Mouse (Mus musculus): ENCODE data around the gene Slc30a9. TPM values are rescaled to one million over a fixed set of nuclear protein-coding genes. Genes with fewer than 3 reads are reported as not detected.

Slc30a9 gene
- polyA plus RNA-seq, 1 experiment from 2014 or later: 149 TPM

DNA sequence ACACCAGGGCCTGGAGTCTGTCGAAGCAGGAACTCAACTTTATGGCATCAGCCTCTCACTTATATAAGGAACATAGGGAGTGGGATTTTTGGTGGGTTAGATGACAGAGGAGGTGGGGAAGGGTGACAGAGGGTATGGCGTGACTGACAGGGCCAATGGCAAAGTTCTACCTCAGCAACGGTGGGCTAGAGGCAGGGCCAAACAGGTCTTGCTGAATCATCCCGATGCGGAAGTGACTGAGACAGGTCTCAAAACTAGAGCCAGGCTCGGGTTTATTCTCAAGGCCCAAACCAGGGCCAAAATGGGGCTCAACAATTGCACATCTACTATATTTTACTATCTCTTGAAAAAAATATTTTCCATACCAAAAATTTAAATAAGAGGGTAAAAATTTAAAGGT is 34.1 kb downstream of the Slc30a9 start:
- Histone ChIP-seq H3K4me2 (replicated peaks) (no peak overlapping the region), H3K27ac (replicated peaks) (no peak overlapping the region), H3K9ac (replicated peaks) (no peak overlapping the region), H3K9me3 (no peaks in the 10 kb centered on the region), H3K4me3 (no peak overlapping the region), H3K36me3 (peaks cover 37% of the 10 kb centered on the region), H3K27me3 (no peaks in the 10 kb centered on the region), H3K4me1 (no peaks in the 10 kb centered on the region)
- 92% methylated on average over 6 of the region's 6 CpGs for WGBS
- ATAC-seq (ENCODE audit: low FRiP score, low read depth): no peak

DNA sequence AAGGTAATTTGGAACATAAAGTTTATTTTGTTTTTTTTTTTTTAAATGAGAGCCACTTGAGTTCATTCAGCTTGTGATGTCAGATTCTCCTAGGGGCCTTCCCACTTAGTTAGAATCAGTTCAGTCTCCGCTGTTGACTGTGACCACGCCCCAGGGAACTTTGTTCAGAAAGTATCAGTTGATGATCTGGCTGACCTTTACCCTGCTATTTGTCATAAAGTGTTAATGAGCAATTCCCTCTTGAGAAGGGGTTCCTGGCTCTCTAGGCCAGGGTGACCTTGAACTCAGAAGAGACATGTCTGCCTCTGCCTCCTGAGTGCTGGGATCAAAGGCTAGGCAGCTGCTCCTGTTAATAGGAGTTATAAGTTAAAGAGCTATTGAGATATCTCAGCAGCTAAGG is 40.3 kb downstream of the Slc30a9 start:
- Histone ChIP-seq H3K27me3 (no peaks in the 10 kb centered on the region), H3K4me2 (replicated peaks) (no peak overlapping the region), H3K27ac (replicated peaks) (no peak overlapping the region), H3K4me3 (no peak overlapping the region), H3K9ac (replicated peaks) (no peak overlapping the region), H3K4me1 (no peaks in the 10 kb centered on the region), H3K36me3 (peaks cover 78% of the 10 kb centered on the region), H3K9me3 (no peaks in the 10 kb centered on the region)
- no peak for ATAC-seq (ENCODE audit: low FRiP score, low read depth)
- 99% methylated on average over 2 of the region's 2 CpGs for WGBS

DNA sequence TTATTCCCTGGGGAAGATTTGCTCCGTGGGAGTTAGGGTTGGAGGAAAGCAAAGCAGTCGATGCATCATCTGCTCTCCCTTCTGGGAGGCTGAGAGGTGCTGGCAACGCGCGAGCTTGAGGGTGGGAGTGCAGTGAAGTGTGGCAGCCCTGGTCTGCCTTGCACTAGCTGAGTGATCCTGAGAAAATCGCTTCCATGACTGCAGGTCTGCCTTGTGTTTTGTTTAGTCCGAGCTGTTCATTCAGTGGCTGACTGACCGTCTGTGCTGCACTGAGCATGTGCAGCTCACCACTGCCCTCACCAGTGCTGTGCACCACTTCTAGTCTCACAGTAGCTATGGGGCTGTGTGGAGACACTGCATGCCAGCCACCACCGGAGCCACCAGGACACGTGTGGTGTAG is 42.2 kb downstream of the Slc30a9 start:
- no peak overlapping the region for H3K4me3 ChIP-seq
- H3K27me3 ChIP-seq: no peaks in the 10 kb centered on the region
- no peaks in the 10 kb centered on the region for H3K4me1 ChIP-seq
- H3K4me2 ChIP-seq (replicated peaks): no peak overlapping the region
- H3K9me3 ChIP-seq: no peaks in the 10 kb centered on the region
- no peak for ATAC-seq (ENCODE audit: low FRiP score, low read depth)
- WGBS: 72% methylated on average over 10 of the region's 10 CpGs
- no peak overlapping the region for H3K9ac ChIP-seq (replicated peaks)
- H3K36me3 ChIP-seq: peaks cover 72% of the 10 kb centered on the region
- no peak overlapping the region for H3K27ac ChIP-seq (replicated peaks)

DNA sequence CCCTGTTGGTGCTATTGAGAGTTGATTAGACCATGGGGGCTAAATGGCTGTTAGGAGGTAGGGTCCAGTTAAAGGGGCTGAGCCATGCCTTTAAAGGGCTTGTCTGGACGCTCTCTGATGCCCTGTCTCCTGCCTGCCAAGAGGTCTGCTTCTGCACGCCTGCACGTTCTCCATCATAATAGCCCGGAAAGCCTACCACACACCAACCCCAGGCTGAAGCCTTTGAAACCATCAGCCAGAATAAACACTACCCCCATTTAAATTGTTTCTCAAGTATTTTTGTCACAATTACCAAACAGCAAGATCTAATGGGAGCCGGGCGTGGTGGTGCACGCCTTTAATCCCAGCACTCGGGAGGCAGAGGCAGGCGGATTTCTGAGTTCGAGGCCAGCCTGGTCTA is 55.6 kb downstream of the Slc30a9 start:
- Histone ChIP-seq H3K9me3 (no peaks in the 10 kb centered on the region), H3K4me3 (no peak overlapping the region), H3K36me3 (no peaks in the 10 kb centered on the region), H3K27ac (replicated peaks) (no peak overlapping the region), H3K4me2 (replicated peaks) (no peak overlapping the region), H3K9ac (replicated peaks) (no peak overlapping the region), H3K4me1 (no peaks in the 10 kb centered on the region), H3K27me3 (no peaks in the 10 kb centered on the region)
- 91% methylated on average over 10 of the region's 10 CpGs for WGBS
- no peak for ATAC-seq (ENCODE audit: low FRiP score, low read depth)

DNA sequence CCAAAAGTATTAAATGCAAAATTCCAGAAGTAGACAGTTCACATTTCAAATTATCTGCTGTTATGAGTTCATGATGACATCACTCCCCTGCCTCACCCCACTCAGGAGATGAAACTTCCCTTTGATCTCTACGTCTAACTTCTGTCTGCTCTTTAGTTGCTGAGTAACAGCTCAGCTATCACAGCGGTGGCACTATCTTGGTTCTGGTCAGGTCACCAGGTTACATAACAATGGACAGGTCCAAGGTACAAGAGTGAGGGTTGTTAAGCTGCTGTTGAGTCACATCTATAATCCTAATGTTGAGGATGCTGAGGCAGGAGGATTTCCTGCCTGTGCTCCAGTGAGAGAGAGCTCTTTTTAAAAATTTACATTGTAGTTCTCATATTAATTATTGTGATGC is 56.2 kb downstream of the Slc30a9 start:
- WGBS: 79% methylated on average over 2 of the region's 2 CpGs
- no peaks in the 10 kb centered on the region for H3K27me3 ChIP-seq
- H3K36me3 ChIP-seq: no peaks in the 10 kb centered on the region
- H3K9me3 ChIP-seq: no peaks in the 10 kb centered on the region
- H3K4me3 ChIP-seq: no peak overlapping the region
- H3K4me2 ChIP-seq (replicated peaks): no peak overlapping the region
- no peaks in the 10 kb centered on the region for H3K4me1 ChIP-seq
- no peak overlapping the region for H3K9ac ChIP-seq (replicated peaks)
- no peak overlapping the region for H3K27ac ChIP-seq (replicated peaks)
- ATAC-seq (ENCODE audit: low FRiP score, low read depth): no peak

DNA sequence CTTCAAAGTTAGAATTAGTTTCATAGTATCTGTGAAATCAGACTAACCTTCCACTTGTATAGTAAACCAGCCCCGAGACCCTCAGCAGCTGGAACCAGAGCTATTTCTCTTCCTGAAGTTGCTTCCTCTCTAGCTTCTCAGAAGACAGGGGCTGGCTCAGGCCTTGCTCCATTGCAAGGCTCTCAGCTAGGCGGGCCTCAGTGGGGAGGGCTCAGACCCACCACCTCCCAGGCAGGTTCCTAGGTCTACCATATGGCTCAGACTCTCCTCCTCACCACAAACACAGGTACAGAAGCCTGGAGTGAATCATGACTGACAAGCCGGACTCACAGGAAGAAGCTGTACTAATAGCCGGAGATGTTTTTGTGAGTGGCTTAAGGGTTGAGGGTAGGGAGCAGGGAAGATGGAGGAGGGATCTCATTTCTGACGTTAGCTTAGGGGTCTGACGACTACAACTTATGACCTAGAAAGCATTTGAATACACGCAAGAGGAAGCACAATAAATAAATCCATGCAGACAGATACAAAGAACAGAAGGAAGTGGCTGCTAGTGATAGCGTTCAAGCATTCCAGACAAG is 70.4 kb downstream of the Slc30a9 start:
- Histone ChIP-seq H3K27ac (replicated peaks) (no peak overlapping the region), H3K27me3 (no peaks in the 10 kb centered on the region), H3K9me3 (no peaks in the 10 kb centered on the region), H3K4me3 (no peak overlapping the region), H3K36me3 (no peaks in the 10 kb centered on the region), H3K4me1 (no peaks in the 10 kb centered on the region), H3K4me2 (replicated peaks) (no peak overlapping the region), H3K9ac (replicated peaks) (no peak overlapping the region)
- 85% methylated on average over 8 of the region's 8 CpGs for WGBS
- ATAC-seq (ENCODE audit: low FRiP score, low read depth): no peak

DNA sequence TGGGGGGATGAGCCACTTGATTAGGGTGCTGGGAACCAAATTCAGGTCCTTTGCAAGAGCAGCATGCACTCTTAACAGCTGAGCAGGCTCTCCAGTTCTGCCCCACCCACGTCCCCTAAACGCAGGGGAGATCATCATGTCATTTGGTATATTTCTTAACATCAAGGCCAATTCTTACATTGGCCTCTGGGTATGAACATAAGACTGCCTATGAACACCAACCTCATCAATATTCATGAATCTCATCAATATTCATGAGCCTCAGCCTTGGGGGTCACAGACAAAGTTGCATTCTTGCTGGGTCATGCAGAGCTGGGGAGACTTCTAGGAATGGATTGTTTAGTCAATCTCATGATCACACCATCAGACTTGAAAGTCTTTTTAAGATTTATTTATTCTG is 74.9 kb downstream of the Slc30a9 start:
- ATAC-seq (ENCODE audit: low FRiP score, low read depth): peak; percentile 63
- Histone ChIP-seq H3K4me3 (no peak overlapping the region), H3K9ac (replicated peaks) (no peak overlapping the region), H3K4me1 (no peaks in the 10 kb centered on the region), H3K36me3 (no peaks in the 10 kb centered on the region), H3K27me3 (no peaks in the 10 kb centered on the region), H3K9me3 (no peaks in the 10 kb centered on the region), H3K4me2 (replicated peaks) (no peak overlapping the region), H3K27ac (replicated peaks) (no peak overlapping the region)
- WGBS: 78% methylated on average over 2 of the region's 2 CpGs

DNA sequence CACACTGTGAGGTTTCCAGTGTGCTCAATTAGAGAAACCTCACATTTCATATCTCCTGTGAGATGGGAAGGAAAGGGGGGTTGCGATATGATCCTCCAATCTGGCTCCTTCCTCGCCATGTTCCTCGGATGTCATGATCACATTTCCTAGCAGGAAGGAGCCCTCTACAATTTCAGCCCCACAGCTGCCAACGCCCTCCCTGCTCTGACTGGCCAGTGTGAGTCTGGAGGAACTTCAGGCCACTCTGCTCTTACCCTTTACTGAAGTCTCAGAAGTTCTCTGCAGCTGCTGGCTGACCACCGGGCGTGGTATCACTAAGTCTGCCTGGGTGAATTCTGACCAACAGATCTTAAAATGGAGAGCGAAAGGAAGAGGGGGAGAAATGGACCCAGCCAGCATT is 75.8 kb downstream of the Slc30a9 start:
- ATAC-seq (ENCODE audit: low FRiP score, low read depth): no peak

DNA sequence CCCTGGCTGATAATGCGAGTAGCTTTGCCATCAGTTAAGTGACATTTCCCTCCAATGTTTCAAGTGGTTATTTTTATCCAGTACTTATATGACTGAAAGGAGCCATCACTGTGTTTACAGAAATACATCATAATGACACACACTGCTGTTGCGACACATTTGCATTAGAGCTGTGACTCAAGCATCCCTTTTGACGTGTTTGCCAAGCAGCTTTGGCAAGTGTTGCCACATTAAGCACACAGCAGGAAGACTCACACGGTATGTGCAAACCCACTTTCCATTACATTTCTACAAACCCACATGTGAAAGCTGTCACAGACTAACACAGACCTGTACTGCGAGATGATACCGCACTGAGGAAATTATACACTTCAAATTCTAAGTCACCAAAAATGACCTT is 87.2 kb downstream of the Slc30a9 start:
- H3K36me3 ChIP-seq: peaks cover 8% of the 10 kb centered on the region; the same call in 1 of the 2 replicates
- H3K4me1 ChIP-seq: no peaks in the 10 kb centered on the region
- H3K27ac ChIP-seq (replicated peaks): no peak overlapping the region
- no peak overlapping the region for H3K4me2 ChIP-seq (replicated peaks)
- no peaks in the 10 kb centered on the region for H3K27me3 ChIP-seq
- H3K4me3 ChIP-seq: no peak overlapping the region
- no peak for ATAC-seq (ENCODE audit: low FRiP score, low read depth)
- H3K9ac ChIP-seq (replicated peaks): no peak overlapping the region
- H3K9me3 ChIP-seq: no peaks in the 10 kb centered on the region
- WGBS: 90% methylated on average over 6 of the region's 6 CpGs

More for the DNA sequence above, 75.8 kb downstream of the Slc30a9 start:
- WGBS: 93% methylated on average over 7 of the region's 7 CpGs
- Histone ChIP-seq H3K36me3 (no peaks in the 10 kb centered on the region), H3K4me2 (replicated peaks) (no peak overlapping the region), H3K27me3 (no peaks in the 10 kb centered on the region), H3K9ac (replicated peaks) (no peak overlapping the region), H3K4me3 (no peak overlapping the region), H3K27ac (replicated peaks) (no peak overlapping the region), H3K4me1 (no peaks in the 10 kb centered on the region), H3K9me3 (no peaks in the 10 kb centered on the region)

DNA sequence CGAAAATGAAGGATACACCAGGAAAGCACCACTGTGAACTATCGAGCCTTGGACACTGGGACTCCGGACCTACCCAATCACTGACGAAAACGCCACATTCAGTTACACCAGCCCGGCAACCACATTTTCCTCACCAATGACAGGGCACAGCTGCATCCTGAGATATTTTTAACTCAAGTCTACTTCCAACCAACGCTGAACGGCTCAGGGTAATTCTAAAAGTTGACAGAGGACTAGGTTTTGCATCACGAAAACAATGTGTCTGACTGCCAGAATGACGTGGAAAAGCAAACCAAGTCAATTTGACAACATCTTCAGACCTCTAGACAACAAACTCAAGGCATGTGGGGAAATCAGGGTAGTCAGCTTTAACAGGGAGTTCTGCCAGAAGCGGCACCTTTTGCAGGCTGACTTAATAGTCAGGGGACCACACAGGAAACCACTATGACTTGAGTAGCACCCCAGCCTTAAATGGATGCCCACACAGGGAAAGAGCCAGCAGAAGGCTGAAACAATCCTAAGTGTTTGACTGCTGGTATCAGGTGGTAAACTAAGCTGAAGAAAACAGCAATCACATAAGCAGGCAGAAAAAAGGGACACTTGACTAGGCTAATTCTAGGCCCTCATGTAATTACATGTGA is 88.6 kb downstream of the Slc30a9 start:
- Histone ChIP-seq H3K27ac (replicated peaks) (no peak overlapping the region), H3K27me3 (no peaks in the 10 kb centered on the region), H3K4me2 (replicated peaks) (no peak overlapping the region), H3K4me3 (no peak overlapping the region), H3K4me1 (0 out of 2 replicates have a peak, but pooled peaks cover 4% of the 10 kb centered on the region), H3K9me3 (no peaks in the 10 kb centered on the region), H3K36me3 (peaks cover 8% of the 10 kb centered on the region; the same call in 1 of the 2 replicates), H3K9ac (replicated peaks) (no peak overlapping the region)
- WGBS: 93% methylated on average over 11 of the region's 11 CpGs
- no peak for ATAC-seq (ENCODE audit: low FRiP score, low read depth)

DNA sequence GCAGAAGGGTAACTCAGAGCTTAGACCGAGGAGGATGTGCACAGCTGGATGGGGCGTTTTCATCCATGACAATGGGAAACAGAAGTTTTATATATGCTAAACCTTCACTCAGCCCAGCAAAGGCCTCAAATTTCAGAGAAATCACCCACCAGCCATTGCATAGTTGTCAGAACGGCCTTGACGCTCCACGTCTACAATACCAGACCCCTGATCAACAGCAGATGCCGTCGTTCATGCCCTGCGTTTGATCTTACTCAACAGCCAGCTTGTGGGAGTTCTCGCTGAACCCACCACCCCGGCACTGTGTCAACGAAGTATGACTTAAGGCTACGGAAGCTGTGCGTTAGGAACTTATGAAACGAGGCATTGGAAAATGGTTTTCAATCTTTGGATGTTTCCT is 90.4 kb downstream of the Slc30a9 start:
- H3K36me3 ChIP-seq: peaks cover 8% of the 10 kb centered on the region; the same call in 1 of the 2 replicates
- H3K4me3 ChIP-seq: no peak overlapping the region
- no peaks in the 10 kb centered on the region for H3K27me3 ChIP-seq
- no peak overlapping the region for H3K9ac ChIP-seq (replicated peaks)
- no peak for ATAC-seq (ENCODE audit: low FRiP score, low read depth)
- WGBS: 85% methylated on average over 14 of the region's 14 CpGs
- no peak overlapping the region for H3K27ac ChIP-seq (replicated peaks)
- H3K4me2 ChIP-seq (replicated peaks): no peak overlapping the region
- H3K9me3 ChIP-seq: no peaks in the 10 kb centered on the region
- 0 out of 2 replicates have a peak, but pooled peaks cover 4% of the 10 kb centered on the region for H3K4me1 ChIP-seq

DNA sequence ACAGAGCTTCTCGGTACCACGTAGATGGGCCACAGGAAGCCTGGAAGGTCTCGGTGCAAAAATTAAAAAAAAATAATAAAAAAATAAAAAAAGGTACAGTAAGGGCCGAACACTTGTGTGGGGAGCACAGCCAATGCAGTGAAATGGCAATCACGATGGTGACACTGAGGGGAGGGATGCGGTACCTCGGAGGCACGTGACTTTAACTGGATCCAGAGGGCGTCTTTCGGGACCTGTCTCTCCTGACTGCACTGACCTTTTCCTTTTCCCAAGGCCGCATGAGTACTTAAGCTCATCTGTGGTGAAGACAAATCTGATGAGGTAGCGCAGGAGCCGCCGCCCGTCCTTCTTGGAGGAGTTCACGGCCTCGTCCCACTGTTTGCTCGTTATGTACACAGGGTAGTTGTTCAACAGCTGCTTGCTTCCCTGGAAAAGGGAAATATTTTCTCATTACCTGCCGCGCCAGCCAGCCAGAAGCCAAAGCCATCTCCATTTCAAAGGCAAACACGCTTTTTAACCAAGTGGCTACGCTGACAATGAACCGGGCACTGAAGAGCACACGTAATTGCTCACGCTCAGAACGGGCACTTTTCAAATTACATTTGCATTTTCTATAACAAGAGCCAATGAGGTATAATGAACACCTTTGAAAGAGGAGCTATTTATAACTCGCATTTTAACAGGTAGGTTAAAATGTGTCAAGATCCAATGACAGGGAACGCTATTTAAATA is 93.3 kb downstream of the Slc30a9 start:
- Histone ChIP-seq H3K4me3 (no peak overlapping the region), H3K9ac (replicated peaks) (no peak overlapping the region), H3K36me3 (peaks cover 11% of the 10 kb centered on the region), H3K9me3 (no peaks in the 10 kb centered on the region), H3K4me2 (replicated peaks) (no peak overlapping the region), H3K27ac (replicated peaks) (no peak overlapping the region), H3K4me1 (0 out of 2 replicates have a peak, but pooled peaks cover 4% of the 10 kb centered on the region), H3K27me3 (no peaks in the 10 kb centered on the region)
- WGBS: 79% methylated on average over 28 of the region's 28 CpGs
- ATAC-seq (ENCODE audit: low FRiP score, low read depth): peak; percentile 56; the same call in 1 of the 2 replicates
